Mouse (Mus musculus): ENCODE data around the gene Lmntd1.

Lmntd1 gene

DNA sequence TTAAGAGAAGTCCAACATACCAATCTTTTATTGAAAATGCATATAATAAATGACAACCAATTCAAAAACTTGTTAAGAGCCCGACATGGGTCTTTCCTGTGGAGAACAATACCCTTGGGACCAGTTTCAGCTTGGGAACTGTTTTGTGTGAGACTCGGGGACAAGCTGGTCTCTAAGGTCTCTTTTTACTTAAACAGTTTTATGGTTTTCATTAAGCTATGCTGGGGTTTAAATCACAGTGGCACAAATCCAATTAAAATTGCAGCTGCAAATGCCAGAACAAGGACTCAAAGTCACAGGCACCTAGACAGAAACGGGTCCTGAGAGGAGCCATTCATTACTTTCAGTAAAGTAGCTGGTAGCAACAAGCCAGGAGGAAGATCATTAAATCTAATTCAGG is 8.9 kb downstream of the Lmntd1 start:
- DNase-seq (ENCODE audit: low read depth, low spot score) = no peak

DNA sequence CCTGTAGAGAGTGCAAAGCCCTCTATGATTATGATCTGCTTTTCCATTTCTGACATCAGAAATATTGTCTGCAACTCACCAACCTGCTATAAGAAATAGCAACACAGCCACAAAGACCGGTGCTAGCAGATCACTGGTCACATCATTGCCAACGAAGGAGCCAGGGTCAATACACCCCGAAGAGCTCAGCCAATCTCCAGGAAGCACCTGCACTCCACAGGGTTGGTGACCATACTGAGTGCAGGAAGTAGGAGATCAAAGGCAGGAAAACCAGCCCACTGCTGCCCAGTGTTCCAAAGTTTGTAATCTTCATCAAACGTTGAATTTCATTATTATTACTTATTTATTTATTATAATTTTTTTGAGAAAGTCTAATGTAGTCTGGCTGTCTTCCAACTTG is 9.5 kb downstream of the Lmntd1 start:
- no peak for DNase-seq (ENCODE audit: low read depth, low spot score)

DNA sequence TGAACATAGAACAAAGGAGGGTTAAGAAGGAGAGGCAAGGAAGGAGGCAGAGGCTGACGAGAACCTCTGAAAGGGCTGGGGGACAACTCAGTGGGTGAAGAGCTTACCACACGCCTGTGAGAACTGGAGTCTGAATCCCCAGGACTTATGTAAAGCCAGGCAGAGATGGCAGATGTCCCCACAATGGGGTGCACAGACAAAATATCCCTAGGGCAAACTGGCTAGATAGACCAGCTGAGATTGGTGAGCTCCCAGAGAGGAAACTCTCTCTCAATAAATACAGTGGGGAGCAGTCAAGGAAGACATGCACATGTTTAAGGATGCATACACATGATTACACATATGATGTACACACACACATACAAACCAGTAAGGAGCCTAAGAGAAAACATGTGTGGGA is 10.0 kb downstream of the Lmntd1 start:
- no peak for DNase-seq (ENCODE audit: low read depth, low spot score)

DNA sequence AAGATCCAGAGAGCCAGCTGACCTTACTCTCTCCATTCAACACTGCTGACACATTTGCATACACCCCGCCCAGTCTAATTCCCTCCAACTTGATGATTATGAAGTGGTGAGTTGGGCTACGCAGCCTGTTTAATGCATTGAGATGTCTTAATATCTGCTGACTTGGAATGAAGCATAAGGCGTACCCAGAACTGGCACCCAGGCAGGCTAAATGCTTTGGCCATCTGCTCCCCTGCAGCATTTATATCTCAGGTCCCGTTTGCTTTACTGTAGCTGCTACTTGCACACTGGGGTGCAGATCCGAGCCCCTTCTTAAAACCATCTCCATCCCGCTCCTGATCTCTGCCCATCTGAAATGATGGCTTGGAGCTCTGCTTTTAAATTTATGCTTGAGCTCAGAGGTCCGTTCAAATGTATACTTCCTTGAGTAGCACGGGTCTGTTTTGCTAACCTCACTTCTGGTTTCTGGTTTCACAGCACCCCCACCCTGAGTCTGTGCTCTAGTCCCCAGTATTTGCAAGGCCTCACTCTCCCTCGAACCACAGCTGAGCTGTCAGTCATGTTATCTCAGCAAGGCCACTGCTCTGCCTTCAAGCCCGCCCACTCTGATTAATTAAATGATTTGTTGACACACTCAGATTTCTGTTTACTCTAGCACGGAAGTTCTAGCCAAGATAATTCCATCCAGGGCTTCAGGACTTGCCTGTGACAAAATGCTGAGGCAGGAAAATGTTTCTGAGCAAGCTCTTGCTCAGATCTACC is 15.1 kb downstream of the Lmntd1 start:
- no peak for DNase-seq (ENCODE audit: low read depth, low spot score)

DNA sequence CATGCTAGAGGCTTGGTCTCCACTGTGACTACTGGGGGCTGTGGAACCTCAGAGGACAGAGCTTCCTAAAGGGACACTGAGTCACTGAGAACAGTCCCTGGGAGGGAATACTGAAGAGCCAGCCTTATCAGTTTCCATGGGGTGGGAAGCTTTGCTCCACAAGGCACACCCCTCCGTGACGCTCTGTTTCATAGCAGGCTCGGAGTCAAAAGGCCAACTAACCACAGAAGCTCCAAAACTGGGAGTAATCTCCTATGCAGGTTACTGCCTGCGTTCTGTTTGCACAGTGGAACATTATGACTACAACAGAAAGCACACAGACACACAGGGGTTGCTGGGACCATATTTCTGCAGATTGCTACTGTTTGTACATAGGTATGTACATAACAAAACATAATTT is 18.2 kb downstream of the Lmntd1 start:
- DNase-seq (ENCODE audit: low read depth, low spot score) = no peak

DNA sequence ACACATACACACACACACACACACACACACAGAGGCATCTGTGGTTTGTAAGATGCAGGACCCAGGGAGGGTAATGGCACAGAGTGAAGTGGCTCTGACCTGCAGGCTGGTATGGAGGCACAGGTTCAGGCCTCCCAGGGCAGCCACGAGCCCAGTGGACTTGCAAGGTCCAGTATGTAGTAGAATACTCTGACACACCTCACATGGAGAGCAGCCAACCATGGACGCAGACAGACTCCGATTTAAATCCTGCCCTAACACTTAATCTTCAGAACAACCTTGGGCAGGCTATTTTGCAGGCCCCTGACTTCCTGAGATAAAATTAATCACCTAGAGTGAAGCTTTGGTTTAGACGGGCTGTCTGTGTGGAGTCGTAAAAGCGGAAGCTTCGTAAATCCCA is 20.1 kb downstream of the Lmntd1 start:
- no peak for DNase-seq (ENCODE audit: low read depth, low spot score)

DNA sequence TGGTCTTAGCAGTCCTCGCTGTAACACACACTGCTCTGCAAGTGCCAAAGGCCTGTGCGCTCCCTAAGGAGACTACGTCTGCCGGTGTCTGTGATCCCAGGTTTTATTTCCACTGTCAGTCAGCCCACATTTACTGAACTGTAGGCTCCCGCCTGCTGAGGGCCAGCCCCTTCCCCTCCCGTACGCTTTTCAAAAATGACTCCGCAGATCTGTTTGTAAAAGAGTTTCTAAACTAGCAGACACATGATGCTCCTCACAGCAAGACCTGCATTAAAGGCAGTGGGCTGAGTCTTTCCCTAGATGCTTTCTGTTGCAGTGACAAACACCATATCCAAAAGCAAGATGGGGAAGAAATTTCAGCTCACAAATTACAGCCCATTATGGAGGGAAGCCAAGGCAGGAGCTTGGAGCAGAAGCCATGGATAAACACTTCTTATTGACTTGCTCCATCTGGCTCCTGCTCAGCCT is 21.6 kb downstream of the Lmntd1 start:
- no peak for DNase-seq (ENCODE audit: low read depth, low spot score)

DNA sequence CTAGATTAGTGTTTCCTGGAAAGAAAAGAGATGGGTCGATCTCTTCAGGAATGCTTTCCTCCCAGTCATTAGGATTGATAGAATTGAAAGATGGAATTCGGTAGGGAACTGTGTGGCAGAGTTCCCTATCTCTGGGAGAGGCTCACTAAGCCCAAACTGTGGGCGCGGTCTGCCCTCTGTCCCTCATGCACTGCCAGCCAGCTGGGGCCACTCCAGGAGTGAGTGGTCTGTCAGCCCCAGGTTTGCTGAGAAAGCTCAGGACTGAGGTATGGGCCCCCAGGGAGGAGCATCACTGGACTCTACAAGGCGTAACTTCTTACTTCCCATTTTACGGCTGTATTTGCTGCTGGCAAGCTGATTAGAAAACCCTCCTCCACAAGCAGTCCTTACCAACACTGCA is 22.1 kb downstream of the Lmntd1 start:
- no peak for DNase-seq (ENCODE audit: low read depth, low spot score)

DNA sequence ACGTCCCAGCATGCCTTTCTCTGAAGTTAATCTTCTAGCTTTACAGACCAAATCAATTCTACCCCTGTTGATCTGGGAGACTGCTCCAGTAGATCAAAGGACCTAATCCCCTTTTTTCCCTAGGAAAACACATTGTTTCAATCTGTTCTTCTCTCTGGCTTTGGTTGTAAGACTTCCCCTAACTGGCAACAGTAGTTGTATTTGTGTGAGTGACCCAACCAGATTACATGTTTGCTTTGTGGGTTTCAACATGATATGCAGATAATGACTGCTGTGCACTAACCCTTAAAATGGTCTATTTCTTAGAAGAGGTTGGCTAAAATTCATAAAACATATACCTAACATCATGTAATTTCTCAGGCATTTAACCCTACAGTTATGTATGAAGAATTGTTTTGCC is 22.5 kb downstream of the Lmntd1 start:
- no peak for DNase-seq (ENCODE audit: low read depth, low spot score)

DNA sequence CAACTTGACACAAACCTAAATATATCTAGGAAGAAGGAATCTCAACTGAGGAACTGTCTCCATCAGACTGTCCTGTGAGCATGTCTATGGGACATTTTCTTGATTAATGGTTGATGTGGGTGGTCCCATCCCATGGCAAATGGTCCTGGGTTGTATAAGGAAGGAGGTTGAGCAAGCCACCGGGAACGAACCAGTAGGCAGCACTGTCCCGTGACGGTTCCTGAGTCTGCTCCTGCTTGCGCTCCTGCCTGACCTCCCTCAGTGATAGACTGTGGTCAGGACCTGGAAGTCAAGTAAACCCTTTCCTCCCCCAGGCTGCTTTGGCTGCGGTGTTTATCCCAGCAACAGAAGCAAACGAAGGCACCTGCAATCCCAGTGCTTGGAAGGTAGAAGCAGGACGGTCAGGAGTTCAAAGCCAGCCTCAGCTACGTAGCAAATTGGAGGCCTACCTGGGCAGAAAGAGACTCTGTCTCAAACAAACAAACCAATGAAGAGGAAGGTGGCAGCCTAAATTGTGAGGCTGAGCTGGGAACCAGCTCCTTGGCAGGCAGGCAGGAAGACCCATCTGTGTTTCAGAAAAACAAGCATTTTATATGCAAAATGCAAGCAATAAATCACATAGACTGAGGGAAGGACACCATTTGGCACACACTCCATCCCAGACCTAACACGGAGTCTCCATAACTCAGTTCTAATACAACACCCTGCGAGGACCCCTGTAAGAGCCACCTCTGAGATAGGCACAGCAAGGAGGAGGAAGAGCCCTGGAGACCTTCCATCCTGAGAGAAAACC is 23.4 kb downstream of the Lmntd1 start:
- no peak for DNase-seq (ENCODE audit: low read depth, low spot score)

DNA sequence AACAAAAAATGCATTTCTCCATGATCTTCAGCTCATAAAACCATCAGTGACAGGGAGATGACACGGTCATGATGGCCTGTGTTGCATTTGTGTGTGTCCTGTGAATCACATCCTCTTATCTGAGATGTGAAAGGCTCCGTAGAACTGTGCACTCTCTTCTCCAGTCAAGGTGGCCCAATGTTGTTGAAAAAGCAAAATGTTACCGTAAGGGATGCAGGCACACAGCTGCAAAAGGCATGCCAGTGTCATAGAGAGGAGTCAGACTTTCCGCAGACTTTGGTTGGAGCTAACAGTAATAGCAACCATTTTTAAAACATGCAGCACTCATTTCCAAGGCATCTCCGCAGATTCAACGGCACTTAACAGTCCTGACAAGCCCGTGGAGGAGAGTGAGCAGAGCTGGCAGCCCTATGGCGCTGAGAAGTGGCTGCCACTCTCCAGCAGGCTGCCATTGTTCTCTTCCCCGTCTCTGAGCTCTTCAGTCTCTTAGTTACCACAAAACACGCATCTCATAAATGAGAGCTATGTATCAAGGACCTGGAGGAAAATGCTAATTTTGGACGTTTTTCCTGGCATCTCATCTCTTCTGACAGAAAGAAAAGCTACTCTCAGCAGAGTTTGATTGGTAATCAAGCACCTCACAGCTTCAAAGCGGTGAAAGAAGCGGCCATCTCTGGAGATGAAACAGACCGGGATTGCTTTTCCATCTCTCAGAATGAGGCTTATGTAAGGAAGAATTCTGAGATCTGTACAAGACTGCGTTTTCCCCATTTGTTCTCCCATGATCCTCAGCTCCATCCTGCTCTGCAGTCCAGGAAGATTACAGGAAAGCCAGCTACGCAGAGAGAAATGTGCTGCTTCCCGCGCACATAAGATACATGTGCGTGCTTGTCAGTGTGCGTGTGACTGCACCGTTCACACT is 28.8 kb downstream of the Lmntd1 start:
- no peak for DNase-seq (ENCODE audit: low read depth, low spot score)

DNA sequence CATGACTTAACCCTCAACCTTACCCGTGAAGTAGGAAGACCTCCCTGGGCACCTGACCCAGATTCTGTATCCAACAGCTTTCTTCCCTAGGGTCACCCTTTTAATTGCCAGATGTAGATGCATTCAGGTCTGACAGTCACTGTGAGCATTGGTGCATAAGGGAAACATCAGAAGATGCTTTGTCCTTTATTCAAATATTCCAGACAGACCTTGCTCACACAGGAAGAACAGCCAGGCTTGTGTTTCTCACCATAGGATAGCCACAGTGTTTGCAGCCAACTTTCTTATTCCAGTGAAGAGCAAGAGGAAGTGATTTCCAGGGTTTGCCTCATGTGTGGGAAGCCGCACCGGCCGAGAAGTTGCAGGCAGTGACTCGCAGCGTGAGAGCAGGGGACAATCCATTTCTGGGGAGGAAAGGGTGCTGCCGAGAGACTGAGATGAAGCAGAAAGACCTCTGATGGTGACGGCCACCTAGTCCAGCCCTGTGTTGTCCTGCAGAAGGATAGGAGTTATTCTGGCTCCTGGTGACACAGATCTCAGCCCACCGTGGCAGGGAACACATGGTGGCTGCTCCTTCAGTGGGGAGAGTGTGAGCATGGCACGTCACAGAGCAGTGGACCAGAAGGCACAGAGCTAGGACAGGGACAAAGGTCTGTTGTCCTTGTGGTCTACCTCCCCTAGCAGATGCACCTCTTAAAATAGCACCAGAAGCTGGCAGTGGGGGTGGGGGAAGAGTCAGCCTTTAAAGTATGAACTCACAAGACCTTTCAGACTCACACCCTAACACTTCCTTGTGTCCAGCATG is 32.6 kb downstream of the Lmntd1 start:
- no peak for DNase-seq (ENCODE audit: low read depth, low spot score)

DNA sequence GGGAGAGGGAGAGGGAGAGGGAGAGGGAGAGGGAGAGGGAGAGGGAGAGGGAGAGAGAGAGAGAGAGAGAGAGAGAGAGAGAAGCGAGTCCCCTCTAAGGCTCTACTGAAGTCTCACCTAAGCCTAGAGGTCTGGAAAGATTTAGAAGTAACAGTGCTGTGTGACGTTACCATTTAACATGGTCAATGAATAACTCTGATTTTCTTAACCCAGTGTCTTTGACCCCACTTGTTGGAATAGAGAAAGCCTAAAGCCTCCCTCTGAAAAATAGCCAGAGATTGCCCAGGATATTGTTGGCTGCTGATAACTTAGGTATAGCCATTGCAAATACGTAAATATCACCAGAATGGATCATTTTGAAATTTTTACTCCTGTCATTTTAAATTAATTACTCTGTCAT is 34.4 kb downstream of the Lmntd1 start:
- DNase-seq (ENCODE audit: low read depth, low spot score) = no peak

DNA sequence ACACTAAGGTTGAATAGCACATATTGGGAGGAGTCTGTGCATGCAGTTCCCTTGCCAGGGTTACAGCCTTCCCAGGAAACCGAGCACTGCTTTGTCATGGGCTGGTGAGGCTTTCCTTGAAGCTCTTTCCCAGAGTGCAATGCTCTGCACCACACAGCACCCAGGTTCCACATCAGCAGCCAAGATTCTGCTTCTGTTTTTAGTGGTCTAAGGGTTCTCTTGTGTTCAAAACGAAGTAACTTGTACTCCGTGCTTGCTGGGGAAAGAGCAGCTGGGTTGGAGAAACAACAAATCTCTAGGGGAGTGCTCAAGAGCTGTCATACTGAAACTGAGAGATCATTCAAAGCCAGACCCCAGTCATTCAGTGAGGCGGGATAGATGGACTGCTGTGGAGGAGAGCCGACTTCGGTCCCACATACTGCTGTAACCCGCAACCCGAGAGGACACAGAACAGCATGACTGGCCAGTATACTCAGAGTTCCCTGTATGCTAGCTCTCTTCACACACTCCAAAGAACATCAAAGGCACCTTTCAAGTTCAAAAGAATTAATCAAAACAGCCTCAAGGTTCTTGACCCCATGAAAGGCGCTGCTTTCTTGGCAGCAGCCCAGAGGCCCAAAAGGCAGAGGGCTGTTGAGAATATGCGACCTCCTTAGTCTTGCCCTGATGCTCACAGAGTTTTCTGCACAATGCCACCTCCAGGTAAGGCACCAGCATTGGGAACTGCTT is 35.5 kb downstream of the Lmntd1 start:
- no peak for DNase-seq (ENCODE audit: low read depth, low spot score)

DNA sequence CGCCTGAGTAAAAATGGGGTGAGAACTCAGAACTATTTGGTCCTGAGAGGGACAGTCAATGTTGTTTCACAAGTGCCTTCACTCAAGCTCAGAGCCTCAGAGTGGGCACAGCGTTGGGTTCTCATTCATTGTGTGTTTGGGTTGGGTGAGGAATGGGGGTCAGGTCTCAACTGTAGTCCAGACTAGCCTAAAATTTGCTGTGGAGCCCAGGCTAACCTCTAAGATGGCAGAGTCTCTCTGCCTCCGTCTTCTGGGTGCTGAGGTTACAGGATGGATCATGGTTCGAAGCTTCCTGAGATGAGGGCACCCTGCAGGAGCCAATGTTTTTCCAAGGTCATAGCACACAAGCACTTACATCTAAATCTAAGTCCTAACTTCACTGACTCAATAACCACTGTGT is 37.4 kb downstream of the Lmntd1 start:
- DNase-seq (ENCODE audit: low read depth, low spot score) = no peak

DNA sequence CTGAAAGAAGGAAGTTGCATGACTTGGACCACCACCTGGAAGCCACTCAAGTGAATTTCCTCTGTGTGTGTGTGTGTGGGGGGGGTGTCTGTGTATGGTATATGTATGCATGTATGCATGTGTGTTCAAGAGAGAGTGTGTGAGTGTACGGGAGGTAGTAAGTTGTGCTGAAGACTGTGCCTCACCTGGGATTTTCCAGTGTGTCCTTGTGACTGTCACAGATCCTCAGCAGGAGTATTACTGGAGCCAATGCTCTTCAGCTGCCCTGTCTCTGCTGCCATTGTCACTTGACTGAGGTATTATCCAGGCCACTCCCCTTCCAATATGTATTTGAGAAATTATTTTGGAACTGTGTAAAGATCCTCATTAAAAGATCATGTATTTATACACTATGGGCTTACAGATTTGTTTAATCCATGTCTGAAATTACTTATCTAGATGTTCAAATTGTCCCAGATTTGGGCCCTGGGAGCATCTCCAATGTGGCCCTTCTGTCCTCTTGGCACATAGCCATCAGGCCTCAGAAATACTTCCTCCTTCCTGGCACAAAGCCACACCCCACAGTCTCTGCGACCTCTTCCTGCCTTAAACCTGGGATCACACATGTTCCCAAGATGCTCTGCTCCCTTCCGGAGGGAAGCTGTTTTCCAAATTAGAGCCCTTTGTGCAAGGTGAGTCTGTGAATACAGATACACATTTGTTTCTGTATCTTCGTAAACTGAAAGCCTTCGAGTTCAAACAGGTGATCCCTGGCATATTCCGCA is 40.7 kb downstream of the Lmntd1 start:
- DNase-seq (ENCODE audit: low read depth, low spot score) = no peak

DNA sequence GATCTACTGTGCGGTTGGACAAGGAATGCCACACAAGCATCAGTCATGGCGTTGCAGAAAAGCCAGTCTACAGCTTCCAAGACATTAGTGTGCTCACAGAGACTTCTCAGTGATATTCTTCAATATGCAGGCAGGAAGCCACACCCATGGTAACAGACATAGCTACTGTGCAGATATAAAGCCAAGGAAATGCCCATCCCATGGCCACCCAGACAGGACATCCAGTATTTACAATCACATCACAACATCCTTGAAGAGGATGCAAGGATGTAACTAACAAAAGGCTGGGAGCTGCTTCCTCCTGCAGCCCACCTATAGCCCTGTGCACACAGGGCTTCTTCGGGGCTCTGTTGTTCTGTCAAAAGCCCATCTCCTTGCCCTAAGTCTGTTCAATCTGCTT is 45.4 kb downstream of the Lmntd1 start:
- no peak for DNase-seq (ENCODE audit: low read depth, low spot score)

DNA sequence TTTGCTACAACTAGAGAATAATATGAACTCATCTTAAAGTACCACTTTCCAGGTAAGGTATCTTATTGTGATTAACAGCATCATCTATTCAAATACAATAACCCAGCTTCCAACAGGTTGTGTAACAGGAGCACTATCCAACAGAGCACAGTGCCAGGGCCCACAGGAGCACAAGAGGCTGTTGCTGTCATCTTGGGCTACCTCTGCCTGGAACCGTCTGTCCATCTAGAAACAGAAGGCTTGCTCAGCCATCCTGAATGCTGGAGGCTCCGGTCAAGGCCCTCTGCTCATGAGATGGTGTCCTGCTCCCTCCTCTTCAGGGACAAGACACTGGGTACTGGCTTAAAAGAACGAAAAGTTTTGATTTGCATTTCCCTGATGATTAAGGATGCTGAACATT is 46.3 kb downstream of the Lmntd1 start:
- DNase-seq (ENCODE audit: low read depth, low spot score) = no peak

DNA sequence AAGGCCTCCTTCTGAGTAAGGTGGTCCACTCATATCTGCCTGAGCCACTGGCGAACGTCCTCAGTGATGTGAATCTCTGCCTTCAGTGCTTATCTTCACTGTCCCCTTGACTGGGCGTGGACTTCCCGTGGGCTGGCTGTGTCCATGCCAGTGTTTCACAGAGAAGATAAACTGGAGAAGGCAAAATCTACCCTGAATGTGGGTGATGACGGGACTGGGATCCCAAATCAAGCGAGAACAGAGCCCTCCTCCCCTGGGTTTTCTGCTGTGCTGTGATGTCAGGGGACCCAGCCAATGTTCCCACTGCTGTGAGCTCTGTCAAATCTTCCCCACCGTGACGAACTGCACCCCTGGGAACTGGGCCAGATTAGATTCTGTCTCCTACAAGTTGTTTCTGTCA is 46.8 kb downstream of the Lmntd1 start:
- DNase-seq (ENCODE audit: low read depth, low spot score) = no peak

DNA sequence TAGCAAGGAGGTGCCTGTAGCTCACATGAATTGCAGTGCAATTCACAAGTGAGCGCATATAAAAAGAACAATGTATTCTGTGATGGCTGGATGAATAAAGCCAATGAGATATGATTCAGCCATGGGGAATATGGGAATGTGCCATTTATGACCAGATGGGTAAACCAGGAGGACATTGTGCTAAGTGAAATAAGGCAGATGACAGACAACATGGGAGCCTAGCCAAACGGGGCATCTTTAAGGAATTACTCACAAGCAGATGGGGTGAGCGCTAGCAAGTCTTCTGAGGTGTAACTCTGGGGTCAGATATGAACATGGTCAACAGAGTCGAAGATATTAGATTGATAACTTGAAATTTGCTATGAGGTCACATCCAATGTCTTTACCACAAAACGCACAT is 48.5 kb downstream of the Lmntd1 start:
- DNase-seq (ENCODE audit: low read depth, low spot score) = no peak
